Mouse (Mus musculus): Measurements from ENCODE around the gene Slc24a3. TPM values are rescaled to one million over a fixed set of nuclear protein-coding genes. Genes with fewer than 3 reads are reported as not detected.

Slc24a3 gene
- polyA plus RNA-seq, 1 experiment from 2014 or later = 2.1 TPM

DNA sequence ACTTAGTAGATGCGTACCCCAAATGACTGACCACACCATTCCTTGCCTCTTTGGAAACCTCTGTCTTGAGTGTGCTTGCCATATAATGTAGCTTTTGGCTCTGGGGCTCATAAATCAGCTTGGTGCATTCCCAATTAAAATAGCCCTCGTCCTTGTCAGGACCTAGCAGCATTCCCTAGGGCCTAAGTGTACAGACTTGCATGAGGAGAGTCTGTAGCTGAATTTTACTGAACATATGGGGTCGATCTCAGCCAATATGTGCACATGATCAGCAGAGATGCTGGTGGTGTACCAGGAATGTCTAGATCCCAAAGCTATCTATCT, 254.3 kb downstream of the Slc24a3 start:
- no peaks in the 10 kb centered on the region for H3K27me3 ChIP-seq (replicated peaks; ENCODE audit: control insufficient read depth, insufficient read depth, low read length)
- no peak overlapping the region for H3K4me3 ChIP-seq (ENCODE audit: low read depth, low read length)
- H3K9ac ChIP-seq (ENCODE audit: low read depth, low read length) = no peak overlapping the region
- no peaks in the 10 kb centered on the region for H3K4me1 ChIP-seq (replicated peaks; ENCODE audit: control insufficient read depth, insufficient read depth, low read length)
- no peak for DNase-seq (ENCODE audit: low spot score)
- H3K9me3 ChIP-seq (ENCODE audit: control insufficient read depth, low read length) = no peaks in the 10 kb centered on the region
- no peaks in the 10 kb centered on the region for H3K36me3 ChIP-seq (ENCODE audit: control insufficient read depth, insufficient read depth, low read length)
- 69% methylated on average over 3 of the region's 3 CpGs for WGBS
- no peak overlapping the region for H3K4me2 ChIP-seq
- H3K27ac ChIP-seq (ENCODE audit: low read depth, low read length) = no peak overlapping the region
- ATAC-seq (replicated peaks; ENCODE audit: low FRiP score) = no peak

DNA sequence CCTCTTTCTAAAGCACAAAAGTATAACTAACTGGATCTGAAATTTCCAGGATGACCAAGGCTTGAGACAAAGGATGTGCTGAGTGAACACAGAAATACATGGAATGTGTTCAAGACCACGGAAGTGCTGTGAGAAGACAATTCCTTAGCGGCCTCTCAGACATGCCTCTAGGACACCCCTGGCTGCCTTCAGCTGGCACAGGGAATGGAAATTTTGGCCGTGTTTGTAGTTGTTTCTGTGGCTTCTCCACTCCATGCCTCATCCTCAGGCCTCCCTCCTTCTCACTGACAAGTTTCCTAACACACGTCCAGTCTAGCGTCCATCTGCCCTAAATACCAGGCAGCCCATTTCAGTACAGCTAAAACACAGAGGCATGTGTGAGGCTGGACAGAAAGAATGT, 262.4 kb downstream of the Slc24a3 start:
- WGBS = 82% methylated on average over 5 of the region's 5 CpGs
- H3K4me2 ChIP-seq = no peak overlapping the region
- ATAC-seq (replicated peaks; ENCODE audit: low FRiP score) (no peak), DNase-seq (ENCODE audit: low spot score) (no peak)
- no peak overlapping the region for H3K9ac ChIP-seq (ENCODE audit: low read depth, low read length)
- H3K36me3 ChIP-seq (ENCODE audit: control insufficient read depth, insufficient read depth, low read length) = no peaks in the 10 kb centered on the region
- H3K4me1 ChIP-seq (replicated peaks; ENCODE audit: control insufficient read depth, insufficient read depth, low read length) = no peaks in the 10 kb centered on the region
- H3K9me3 ChIP-seq (ENCODE audit: control insufficient read depth, low read length) = no peaks in the 10 kb centered on the region
- no peaks in the 10 kb centered on the region for H3K27me3 ChIP-seq (replicated peaks; ENCODE audit: control insufficient read depth, insufficient read depth, low read length)
- H3K4me3 ChIP-seq (ENCODE audit: low read depth, low read length) = no peak overlapping the region
- no peak overlapping the region for H3K27ac ChIP-seq (ENCODE audit: low read depth, low read length)

GRCm38 (mm10) chr2:145434068-145434467, 266.5 kb downstream of the Slc24a3 start:
- H3K9ac ChIP-seq (ENCODE audit: low read depth, low read length) = no peak overlapping the region
- H3K9me3 ChIP-seq (ENCODE audit: control insufficient read depth, low read length) = no peaks in the 10 kb centered on the region
- H3K4me3 ChIP-seq (ENCODE audit: low read depth, low read length) = no peak overlapping the region
- DNase-seq (ENCODE audit: low spot score) = no peak
- no peak for ATAC-seq (replicated peaks; ENCODE audit: low FRiP score)
- no peak overlapping the region for H3K27ac ChIP-seq (ENCODE audit: low read depth, low read length)
- H3K36me3 ChIP-seq (ENCODE audit: control insufficient read depth, insufficient read depth, low read length) = no peaks in the 10 kb centered on the region
- H3K4me1 ChIP-seq (replicated peaks; ENCODE audit: control insufficient read depth, insufficient read depth, low read length) = no peaks in the 10 kb centered on the region
- H3K27me3 ChIP-seq (replicated peaks; ENCODE audit: control insufficient read depth, insufficient read depth, low read length) = no peaks in the 10 kb centered on the region
- no peak overlapping the region for H3K4me2 ChIP-seq
- whole genome bisulfite sequencing = 87% methylated on average over 1 of the region's 1 CpGs

- no peak for DNase-seq (ENCODE audit: low spot score)
- no peak overlapping the region for H3K27ac ChIP-seq (ENCODE audit: low read depth, low read length)
- no peak overlapping the region for H3K4me2 ChIP-seq
- no peaks in the 10 kb centered on the region for H3K27me3 ChIP-seq (replicated peaks; ENCODE audit: control insufficient read depth, insufficient read depth, low read length)
- no peak overlapping the region for H3K4me3 ChIP-seq (ENCODE audit: low read depth, low read length)
- WGBS = 63% methylated on average over 5 of the region's 5 CpGs
- no peak for ATAC-seq (replicated peaks; ENCODE audit: low FRiP score)
- H3K36me3 ChIP-seq (ENCODE audit: control insufficient read depth, insufficient read depth, low read length) = no peaks in the 10 kb centered on the region
- H3K9me3 ChIP-seq (ENCODE audit: control insufficient read depth, low read length) = no peaks in the 10 kb centered on the region
- no peaks in the 10 kb centered on the region for H3K4me1 ChIP-seq (replicated peaks; ENCODE audit: control insufficient read depth, insufficient read depth, low read length)
- H3K9ac ChIP-seq (ENCODE audit: low read depth, low read length) = no peak overlapping the region
Observed at GRCm38 (mm10) chr2:145438336-145438735, 270.8 kb downstream of the Slc24a3 start.

- Histone ChIP-seq H3K9me3 (ENCODE audit: control insufficient read depth, low read length) (no peaks in the 10 kb centered on the region), H3K9ac (ENCODE audit: low read depth, low read length) (no peak overlapping the region), H3K4me3 (ENCODE audit: low read depth, low read length) (no peak overlapping the region), H3K4me2 (no peak overlapping the region), H3K4me1 (replicated peaks; ENCODE audit: control insufficient read depth, insufficient read depth, low read length) (no peaks in the 10 kb centered on the region), H3K36me3 (ENCODE audit: control insufficient read depth, insufficient read depth, low read length) (no peaks in the 10 kb centered on the region), H3K27ac (ENCODE audit: low read depth, low read length) (no peak overlapping the region), H3K27me3 (replicated peaks; ENCODE audit: control insufficient read depth, insufficient read depth, low read length) (no peaks in the 10 kb centered on the region)
- ATAC-seq (replicated peaks; ENCODE audit: low FRiP score) (no peak), DNase-seq (ENCODE audit: low spot score) (no peak)
- 98% methylated on average over 1 of the region's 1 CpGs for WGBS
Observed at GRCm38 (mm10) chr2:145439755-145440154, 272.2 kb downstream of the Slc24a3 start.

- no peaks in the 10 kb centered on the region for H3K4me1 ChIP-seq (replicated peaks; ENCODE audit: control insufficient read depth, insufficient read depth, low read length)
- H3K27ac ChIP-seq (ENCODE audit: low read depth, low read length) = no peak overlapping the region
- no peak overlapping the region for H3K4me2 ChIP-seq
- no peak overlapping the region for H3K9ac ChIP-seq (ENCODE audit: low read depth, low read length)
- peak; percentile 31 for DNase-seq (ENCODE audit: low spot score)
- WGBS = 50% methylated on average over 8 of the region's 8 CpGs
- H3K4me3 ChIP-seq (ENCODE audit: low read depth, low read length) = no peak overlapping the region
- ATAC-seq (replicated peaks; ENCODE audit: low FRiP score) = peak; percentile 61
- no peaks in the 10 kb centered on the region for H3K36me3 ChIP-seq (ENCODE audit: control insufficient read depth, insufficient read depth, low read length)
- H3K27me3 ChIP-seq (replicated peaks; ENCODE audit: control insufficient read depth, insufficient read depth, low read length) = no peaks in the 10 kb centered on the region
- H3K9me3 ChIP-seq (ENCODE audit: control insufficient read depth, low read length) = no peaks in the 10 kb centered on the region
Observed at GRCm38 (mm10) chr2:145457106-145457747, 289.7 kb downstream of the Slc24a3 start.

DNA sequence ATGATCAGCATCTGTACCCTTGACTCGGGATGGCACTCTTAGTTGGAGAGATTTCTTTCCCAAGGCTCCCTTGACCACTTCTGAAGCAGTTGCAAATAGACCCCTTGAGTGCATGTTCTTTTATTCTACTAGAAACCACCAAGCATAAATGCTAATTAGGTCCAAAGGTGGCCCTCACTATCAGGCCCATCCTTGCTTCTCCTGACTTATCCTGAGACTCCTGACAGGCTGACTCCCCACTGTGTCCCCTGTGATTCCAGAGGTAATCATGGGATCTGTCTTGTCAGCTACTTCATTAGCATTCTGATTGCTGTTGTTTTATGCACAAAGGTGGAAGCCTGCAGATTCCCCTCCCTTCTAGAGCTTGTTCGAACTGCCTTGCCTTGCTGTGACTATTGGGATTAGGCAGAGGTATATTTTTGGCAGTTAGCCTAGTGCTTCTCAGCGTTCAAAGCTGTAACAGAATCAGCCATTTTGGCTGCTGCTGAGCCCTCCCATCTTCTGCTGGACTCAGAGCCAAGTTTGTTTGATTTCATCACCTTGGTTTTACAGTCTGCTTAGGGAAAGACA, 293.4 kb downstream of the Slc24a3 start:
- WGBS = 66% methylated on average over 3 of the region's 3 CpGs
- no peaks in the 10 kb centered on the region for H3K4me1 ChIP-seq (replicated peaks; ENCODE audit: control insufficient read depth, insufficient read depth, low read length)
- no peak overlapping the region for H3K27ac ChIP-seq (ENCODE audit: low read depth, low read length)
- no peak for DNase-seq (ENCODE audit: low spot score)
- H3K27me3 ChIP-seq (replicated peaks; ENCODE audit: control insufficient read depth, insufficient read depth, low read length) = no peaks in the 10 kb centered on the region
- no peaks in the 10 kb centered on the region for H3K36me3 ChIP-seq (ENCODE audit: control insufficient read depth, insufficient read depth, low read length)
- no peak overlapping the region for H3K9ac ChIP-seq (ENCODE audit: low read depth, low read length)
- no peak for ATAC-seq (replicated peaks; ENCODE audit: low FRiP score)
- no peak overlapping the region for H3K4me2 ChIP-seq
- no peaks in the 10 kb centered on the region for H3K9me3 ChIP-seq (ENCODE audit: control insufficient read depth, low read length)
- H3K4me3 ChIP-seq (ENCODE audit: low read depth, low read length) = no peak overlapping the region

DNA sequence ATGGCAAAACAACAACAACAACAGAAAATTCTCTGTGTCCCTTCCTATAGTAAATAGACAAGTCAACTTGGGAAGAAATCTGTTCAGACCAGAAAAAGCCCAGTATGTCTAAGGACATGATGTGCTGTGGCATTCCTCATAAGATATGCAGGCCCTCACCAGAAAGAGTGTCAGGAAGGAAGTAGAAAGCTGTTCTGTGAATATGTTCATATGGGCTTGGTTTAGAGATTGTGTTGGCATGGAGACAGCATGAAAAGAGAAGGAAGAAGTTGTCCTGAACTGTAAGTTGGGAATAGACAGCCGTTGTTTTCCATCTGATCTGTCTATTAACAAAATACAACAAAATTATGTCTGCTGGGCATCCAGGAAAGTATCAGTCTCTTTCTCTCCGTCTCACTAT, 294.7 kb downstream of the Slc24a3 start:
- H3K4me1 ChIP-seq (replicated peaks; ENCODE audit: control insufficient read depth, insufficient read depth, low read length) = no peaks in the 10 kb centered on the region

GRCm38 (mm10) chr2:145468701-145469325, 301.3 kb downstream of the Slc24a3 start:
- Histone ChIP-seq H3K4me1 (replicated peaks; ENCODE audit: control insufficient read depth, insufficient read depth, low read length) (no peaks in the 10 kb centered on the region), H3K9me3 (ENCODE audit: control insufficient read depth, low read length) (no peaks in the 10 kb centered on the region), H3K36me3 (ENCODE audit: control insufficient read depth, insufficient read depth, low read length) (no peaks in the 10 kb centered on the region), H3K9ac (ENCODE audit: low read depth, low read length) (no peak overlapping the region), H3K4me2 (no peak overlapping the region), H3K4me3 (ENCODE audit: low read depth, low read length) (no peak overlapping the region), H3K27ac (ENCODE audit: low read depth, low read length) (no peak overlapping the region), H3K27me3 (replicated peaks; ENCODE audit: control insufficient read depth, insufficient read depth, low read length) (no peaks in the 10 kb centered on the region)
- DNase-seq (ENCODE audit: low spot score) (no peak), ATAC-seq (replicated peaks; ENCODE audit: low FRiP score) (no peak)
- WGBS = 89% methylated on average over 5 of the region's 5 CpGs

More for the DNA sequence above, 294.7 kb downstream of the Slc24a3 start:
- H3K9me3 ChIP-seq (ENCODE audit: control insufficient read depth, low read length) = no peaks in the 10 kb centered on the region
- H3K9ac ChIP-seq (ENCODE audit: low read depth, low read length) = no peak overlapping the region
- no peak overlapping the region for H3K27ac ChIP-seq (ENCODE audit: low read depth, low read length)
- WGBS = 89% methylated on average over 2 of the region's 2 CpGs
- ATAC-seq (replicated peaks; ENCODE audit: low FRiP score) (no peak), DNase-seq (ENCODE audit: low spot score) (no peak)
- H3K4me2 ChIP-seq = no peak overlapping the region
- H3K4me3 ChIP-seq (ENCODE audit: low read depth, low read length) = no peak overlapping the region
- H3K36me3 ChIP-seq (ENCODE audit: control insufficient read depth, insufficient read depth, low read length) = no peaks in the 10 kb centered on the region
- H3K27me3 ChIP-seq (replicated peaks; ENCODE audit: control insufficient read depth, insufficient read depth, low read length) = no peaks in the 10 kb centered on the region

Measured in liver, embryonic 11.5 days (tissue).